Mouse (Mus musculus): Measurements from ENCODE around the gene Mical2. TPM values are rescaled to one million over a fixed set of nuclear protein-coding genes. Genes with fewer than 3 reads are reported as not detected.
A peak's percentile ranks its signal among the peaks of the same experiment; 100 is the strongest.

Mical2 gene
- total and polyA plus RNA-seq, 2 experiments from 2014 or later = 18.3 to 28.6 TPM

DNA sequence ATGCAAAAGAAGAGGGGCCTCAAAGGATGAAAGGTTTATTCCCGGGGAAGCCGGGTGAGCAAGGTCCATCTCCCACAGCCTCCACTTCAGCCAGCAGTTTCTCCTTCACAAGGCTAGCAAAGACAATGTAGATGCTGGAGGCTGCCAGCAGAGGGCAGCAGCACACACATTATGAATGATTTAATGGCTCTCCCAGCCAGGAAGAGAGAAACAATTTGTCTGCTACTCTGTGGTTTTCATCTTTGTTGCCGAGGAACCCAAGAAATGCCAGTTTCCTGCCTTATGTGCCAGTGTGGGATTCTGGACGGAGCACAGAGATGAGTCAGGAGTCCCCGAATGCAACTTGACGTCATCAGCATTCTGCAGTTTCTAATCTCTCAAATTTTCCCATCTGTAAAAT, 174.5 kb downstream of the Mical2 start:
- no peaks in the 10 kb centered on the region for H3K36me3 ChIP-seq (ENCODE audit: insufficient read depth)
- DNase-seq (peak; percentile 91), ATAC-seq (peak; percentile 81)
- peak; percentile 97 for TF ChIP-seq CTCF (IDR thresholded peaks at IDR 0.05; ENCODE audit: low read depth)
- H3K4me1 ChIP-seq (ENCODE audit: insufficient read depth) = no peaks in the 10 kb centered on the region
- 37% methylated on average over 6 of the region's 6 CpGs for WGBS
- no peak overlapping the region for H3K9ac ChIP-seq
- no peaks in the 10 kb centered on the region for H3K9me3 ChIP-seq (ENCODE audit: low read length)
- H3K4me3 ChIP-seq (ENCODE audit: low read depth, low read length) = no peak overlapping the region
- no peak overlapping the region for H3K4me2 ChIP-seq (ENCODE audit: low read depth)
- no peaks in the 10 kb centered on the region; the same call in 1 of the 2 replicates for H3K27me3 ChIP-seq (ENCODE audit: insufficient read depth, low read length)
- no peak overlapping the region for H3K27ac ChIP-seq (ENCODE audit: low read depth, low read length)

DNA sequence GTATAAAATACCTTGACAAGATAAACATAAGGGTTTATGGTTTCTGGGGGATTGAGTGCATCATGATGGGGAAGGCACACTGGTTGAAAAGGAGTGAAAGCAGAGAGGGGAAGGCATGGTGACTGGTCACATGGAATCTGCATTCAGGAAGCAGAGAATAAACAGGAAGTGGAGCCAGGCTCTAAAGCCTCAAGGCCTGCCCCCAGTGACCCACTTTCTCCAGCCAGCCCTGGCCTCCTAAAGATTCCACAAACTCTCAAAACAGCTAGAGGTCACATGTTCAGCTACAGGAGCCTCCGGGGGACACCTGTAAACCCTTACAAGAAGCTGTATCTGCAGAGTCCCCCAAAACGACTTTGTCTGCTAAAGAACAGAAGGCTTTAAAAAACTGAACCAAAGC, 179.4 kb downstream of the Mical2 start:
- no peaks in the 10 kb centered on the region for H3K36me3 ChIP-seq (ENCODE audit: insufficient read depth)
- no peaks in the 10 kb centered on the region for H3K9me3 ChIP-seq (ENCODE audit: low read length)
- H3K4me2 ChIP-seq (ENCODE audit: low read depth) = no peak overlapping the region
- WGBS = 63% methylated on average over 2 of the region's 2 CpGs
- no peak overlapping the region for H3K27ac ChIP-seq (ENCODE audit: low read depth, low read length)
- H3K4me1 ChIP-seq (ENCODE audit: insufficient read depth) = peaks cover 15% of the 10 kb centered on the region
- ATAC-seq (no peak), DNase-seq (no peak)
- no peaks in the 10 kb centered on the region for H3K27me3 ChIP-seq (ENCODE audit: insufficient read depth, low read length)
- no peak overlapping the region for H3K4me3 ChIP-seq (ENCODE audit: low read depth, low read length)
- TF ChIP-seq CTCF (IDR thresholded peaks at IDR 0.05; ENCODE audit: low read depth) = no peak
- no peak overlapping the region for H3K9ac ChIP-seq

DNA sequence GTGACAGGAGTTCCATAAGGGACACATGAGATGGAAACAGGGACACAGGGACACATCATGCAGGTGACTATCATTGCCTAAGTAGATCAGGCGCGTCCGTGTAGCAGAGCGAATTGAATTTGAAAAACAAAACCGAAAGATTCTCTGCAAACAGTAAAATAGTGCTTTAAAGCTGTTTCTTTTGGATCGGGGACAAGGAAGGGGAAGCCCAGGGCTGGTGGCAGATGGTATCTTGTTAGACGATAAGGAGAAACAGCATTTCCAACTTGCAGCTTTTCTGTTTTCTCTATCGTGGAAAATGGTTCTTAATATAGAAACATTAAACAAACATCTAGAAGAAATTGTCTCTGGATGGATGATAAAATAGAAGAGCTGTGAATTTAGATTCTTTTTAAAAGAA, 179.9 kb downstream of the Mical2 start:
- no peaks in the 10 kb centered on the region for H3K9me3 ChIP-seq (ENCODE audit: low read length)
- 46% methylated on average over 8 of the region's 8 CpGs for WGBS
- no peak overlapping the region for H3K9ac ChIP-seq
- H3K4me2 ChIP-seq (ENCODE audit: low read depth) = no peak overlapping the region
- no peak overlapping the region for H3K27ac ChIP-seq (ENCODE audit: low read depth, low read length)
- no peaks in the 10 kb centered on the region for H3K36me3 ChIP-seq (ENCODE audit: insufficient read depth)
- H3K4me3 ChIP-seq (ENCODE audit: low read depth, low read length) = no peak overlapping the region
- peak; percentile 81 for DNase-seq
- ATAC-seq = peak; percentile 63; the same call in 1 of the 2 replicates
- H3K4me1 ChIP-seq (ENCODE audit: insufficient read depth) = peaks cover 15% of the 10 kb centered on the region
- no peaks in the 10 kb centered on the region for H3K27me3 ChIP-seq (ENCODE audit: insufficient read depth, low read length)
- no peak for TF ChIP-seq CTCF (IDR thresholded peaks at IDR 0.05; ENCODE audit: low read depth)

DNA sequence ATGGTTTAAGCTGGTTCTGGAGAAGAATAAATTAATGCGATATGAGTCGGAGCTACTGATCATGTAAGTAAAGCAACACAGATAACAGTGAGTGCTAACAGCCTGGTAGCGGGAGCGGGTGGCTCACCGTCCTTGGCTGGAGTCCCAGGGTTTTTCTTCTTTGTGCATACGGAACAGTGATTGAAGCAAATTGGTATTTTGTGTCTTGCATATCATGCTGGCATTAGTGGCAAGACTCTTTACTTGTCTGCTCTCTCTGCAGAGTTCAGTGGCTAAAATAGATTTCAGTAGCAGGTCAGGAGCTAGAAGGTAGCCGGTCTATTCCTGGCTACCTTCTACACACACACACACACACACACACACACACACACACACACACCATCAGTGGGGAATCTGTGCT, 181.9 kb downstream of the Mical2 start:
- no peak for TF ChIP-seq CTCF (IDR thresholded peaks at IDR 0.05; ENCODE audit: low read depth)
- DNase-seq (peak; percentile 77), ATAC-seq (peak; percentile 67)
- H3K36me3 ChIP-seq (ENCODE audit: insufficient read depth) = no peaks in the 10 kb centered on the region
- H3K4me1 ChIP-seq (ENCODE audit: insufficient read depth) = peaks cover 15% of the 10 kb centered on the region
- H3K9me3 ChIP-seq (ENCODE audit: low read length) = no peaks in the 10 kb centered on the region
- no peak overlapping the region for H3K9ac ChIP-seq
- 17% methylated on average over 7 of the region's 7 CpGs for WGBS
- no peaks in the 10 kb centered on the region for H3K27me3 ChIP-seq (ENCODE audit: insufficient read depth, low read length)
- H3K4me2 ChIP-seq (ENCODE audit: low read depth) = no peak overlapping the region
- no peak overlapping the region for H3K4me3 ChIP-seq (ENCODE audit: low read depth, low read length)
- H3K27ac ChIP-seq (ENCODE audit: low read depth, low read length) = peak overlapping the region; percentile 37; the same call in 1 of the 2 replicates

DNA sequence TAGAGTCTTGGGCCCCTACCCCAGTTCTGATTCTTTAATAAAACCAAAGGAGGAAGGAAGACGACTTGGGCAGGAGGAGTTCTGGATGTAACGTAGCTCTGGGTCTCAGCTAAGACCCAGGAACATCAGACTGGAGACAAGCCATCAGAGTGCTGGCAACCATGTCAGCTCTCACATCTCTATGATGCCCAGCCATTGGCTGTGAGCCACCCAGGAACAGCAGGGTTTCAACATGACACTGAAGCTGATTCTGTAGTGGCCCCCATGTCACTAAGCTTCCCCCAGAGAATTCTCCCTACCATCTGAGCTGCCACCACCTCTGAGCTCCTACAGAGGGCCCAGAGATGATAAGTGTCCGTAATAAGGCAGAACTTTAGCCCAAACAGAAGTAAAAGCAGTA, 184.3 kb downstream of the Mical2 start:
- Histone ChIP-seq H3K9ac (no peak overlapping the region), H3K4me2 (ENCODE audit: low read depth) (no peak overlapping the region), H3K4me1 (ENCODE audit: insufficient read depth) (peaks cover 15% of the 10 kb centered on the region), H3K27me3 (ENCODE audit: insufficient read depth, low read length) (no peaks in the 10 kb centered on the region), H3K27ac (ENCODE audit: low read depth, low read length) (no peak overlapping the region), H3K9me3 (ENCODE audit: low read length) (no peaks in the 10 kb centered on the region), H3K36me3 (ENCODE audit: insufficient read depth) (no peaks in the 10 kb centered on the region), H3K4me3 (ENCODE audit: low read depth, low read length) (no peak overlapping the region)
- DNase-seq (no peak), ATAC-seq (no peak)
- WGBS = 80% methylated on average over 3 of the region's 3 CpGs
- TF ChIP-seq CTCF (IDR thresholded peaks at IDR 0.05; ENCODE audit: low read depth) = no peak

DNA sequence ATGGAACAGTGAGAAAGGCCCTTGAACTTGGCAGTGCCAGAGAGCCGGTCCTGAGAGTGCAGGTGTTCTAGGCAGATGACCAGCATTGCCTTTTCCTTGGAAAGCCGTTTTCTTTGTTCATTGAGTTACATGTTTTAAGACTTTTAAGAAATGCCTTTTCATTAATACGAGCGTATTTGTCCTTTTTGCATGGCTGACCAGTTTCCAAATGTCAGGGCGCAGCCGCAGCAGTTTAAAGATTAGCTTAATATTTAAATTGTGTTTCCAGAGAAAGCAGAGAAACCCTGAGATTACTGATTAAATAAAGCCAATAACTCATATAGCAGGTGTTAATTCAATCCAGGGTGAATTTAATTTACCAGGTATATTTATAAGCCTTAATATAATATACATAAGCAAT, 187.6 kb downstream of the Mical2 start:
- WGBS = 82% methylated on average over 6 of the region's 6 CpGs

DNA sequence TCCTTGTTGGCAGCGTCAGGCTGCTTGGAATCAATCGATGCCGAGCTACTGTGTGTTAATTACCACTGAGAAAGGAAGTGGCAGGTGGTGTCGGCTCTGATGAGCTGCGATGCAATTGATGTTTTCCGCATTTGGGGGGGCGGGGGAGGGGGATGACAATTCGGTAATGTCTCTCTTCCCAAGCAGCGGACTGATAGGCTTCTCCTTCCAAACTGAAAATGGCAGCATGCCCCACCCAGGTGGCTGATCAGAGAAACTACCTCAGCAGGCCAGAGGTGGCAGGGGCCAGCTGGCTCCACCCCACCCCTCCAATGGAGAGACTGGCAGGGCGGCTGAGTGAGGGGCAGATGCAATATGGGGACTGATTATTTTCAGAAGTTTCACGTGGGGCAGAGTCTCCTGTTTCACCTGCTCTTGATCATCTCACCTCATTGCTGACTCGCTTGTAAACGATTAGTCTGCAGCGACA, 190.4 kb downstream of the Mical2 start:
- TF ChIP-seq CTCF (IDR thresholded peaks at IDR 0.05; ENCODE audit: low read depth) = no peak
- no peak overlapping the region for H3K4me3 ChIP-seq (ENCODE audit: low read depth, low read length)
- no peak overlapping the region for H3K9ac ChIP-seq
- ATAC-seq = peak; percentile 71
- DNase-seq = peak; percentile 68
- H3K27me3 ChIP-seq (ENCODE audit: insufficient read depth, low read length) = no peaks in the 10 kb centered on the region
- H3K4me2 ChIP-seq (ENCODE audit: low read depth) = peak overlapping the region; percentile 38
- H3K36me3 ChIP-seq (ENCODE audit: insufficient read depth) = no peaks in the 10 kb centered on the region
- no peaks in the 10 kb centered on the region for H3K9me3 ChIP-seq (ENCODE audit: low read length)
- H3K4me1 ChIP-seq (ENCODE audit: insufficient read depth) = peaks cover 8% of the 10 kb centered on the region; the same call in 1 of the 2 replicates
- WGBS = 6% methylated on average over 14 of the region's 14 CpGs
- no peak overlapping the region for H3K27ac ChIP-seq (ENCODE audit: low read depth, low read length)

More for the DNA sequence above, 187.6 kb downstream of the Mical2 start:
- DNase-seq = no peak
- TF ChIP-seq CTCF (IDR thresholded peaks at IDR 0.05; ENCODE audit: low read depth) = no peak
- Histone ChIP-seq H3K27me3 (ENCODE audit: insufficient read depth, low read length) (no peaks in the 10 kb centered on the region), H3K4me3 (ENCODE audit: low read depth, low read length) (no peak overlapping the region), H3K4me2 (ENCODE audit: low read depth) (no peak overlapping the region), H3K4me1 (ENCODE audit: insufficient read depth) (peaks cover 8% of the 10 kb centered on the region; the same call in 1 of the 2 replicates), H3K9me3 (ENCODE audit: low read length) (no peaks in the 10 kb centered on the region), H3K27ac (ENCODE audit: low read depth, low read length) (no peak overlapping the region), H3K36me3 (ENCODE audit: insufficient read depth) (no peaks in the 10 kb centered on the region), H3K9ac (no peak overlapping the region)
- ATAC-seq = no peak
